Mouse (Mus musculus) thymus, adult 2 months (tissue): ENCODE results near the gene Cdv3. TPM values are rescaled to one million over a fixed set of nuclear protein-coding genes. Genes with fewer than 3 reads are reported as not detected.

Source experiments
- DNase-seq: peaks from one replicate; pipeline ENCODE4 v3.0.0; 2021
- H3K27ac ChIP-seq: fragments of 200-500 bp; 2 replicates; pipeline ENCODE4 v1.5.1; 2012; ENCODE audit warnings: low read length, control low read depth; ENCODE audit not compliant: control insufficient read depth, insufficient read depth
- H3K27me3 ChIP-seq: fragments of 200-500 bp; 2 replicates; pipeline ENCODE4 v1.6.1; 2012; ENCODE audit warnings: mild to moderate bottlenecking, low read length, moderate library complexity, mixed read lengths; ENCODE audit not compliant: control insufficient read depth, insufficient read depth
- H3K36me3 ChIP-seq: fragments of 200-500 bp; 2 replicates; pipeline ENCODE4 v1.6.1; 2012; ENCODE audit warnings: mild to moderate bottlenecking, low read length, moderate library complexity; ENCODE audit not compliant: control insufficient read depth, insufficient read depth
- H3K4me1 ChIP-seq: fragments of 200-500 bp; replicated peaks from 2 replicates; pipeline ENCODE4 v1.6.1; 2012; ENCODE audit warnings: low read length; ENCODE audit not compliant: control insufficient read depth, insufficient read depth
- H3K4me3 ChIP-seq: fragments of 200-500 bp; 2 replicates; pipeline ENCODE4 v1.5.1; 2012; ENCODE audit warnings: mild to moderate bottlenecking, low read length, control low read depth, moderate library complexity; ENCODE audit not compliant: control insufficient read depth, insufficient read depth
- CTCF ChIP-seq: fragments of 200-500 bp; IDR thresholded peaks from 2 replicates; pipeline ENCODE4 v1.5.1; 2012; ENCODE audit warnings: mild to moderate bottlenecking, control low read depth, low read length, moderate library complexity, borderline replicate concordance; ENCODE audit not compliant: control insufficient read depth, poor library complexity, insufficient read depth; ENCODE audit errors: extremely low read depth
- POLR2A ChIP-seq: fragments of 200-500 bp; IDR thresholded peaks from 2 replicates; pipeline ENCODE4 v1.6.1; 2012; ENCODE audit warnings: mild to moderate bottlenecking, low read length, control low read depth, moderate library complexity; ENCODE audit not compliant: control insufficient read depth, poor library complexity, insufficient read depth; ENCODE audit errors: extremely low read depth
- WGBS: fragments of 180-500 bp; shearing (Covaris S2); methylation state at CpG from one replicate; pipeline ENCODE4 v1.1.7; 2018; 5-methylcytosine and 5-hydroxymethylcytosine counted together
- polyA plus RNA-seq: library from polyadenylated mRNA; depleted of rRNA; stranded (reverse); fragments of >200 nt; gene quantifications from 2 replicates; pipeline ENCODE4 v1.2.3, GENCODE M21; 2012; rRNA removed

The Cdv3 gene
- polyA plus RNA-seq, 1 experiment: 74.9 TPM

DNA sequence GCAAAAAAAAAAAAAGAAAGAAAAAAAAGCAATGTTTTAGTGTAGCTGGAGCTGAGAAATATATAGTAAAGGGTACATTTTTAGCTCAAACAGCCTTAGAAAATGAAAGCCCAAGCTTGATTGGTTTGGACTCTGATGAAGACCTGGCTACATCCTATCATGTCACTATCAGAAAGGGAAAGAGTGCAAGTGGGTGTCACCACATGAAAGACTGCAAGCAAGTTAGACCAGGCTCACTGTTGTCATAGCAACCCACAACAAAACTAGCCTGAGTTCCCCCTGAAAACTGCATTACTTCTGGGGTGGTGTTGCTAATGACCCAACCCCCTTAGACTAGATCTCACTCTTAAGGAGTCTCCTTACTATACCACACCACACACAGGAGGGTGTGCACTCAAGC is 28.7 kb downstream of the Cdv3 start:
- DNase-seq: no peak
- peaks cover 75% of the 10 kb centered on the region for H3K36me3 ChIP-seq
- H3K4me3 ChIP-seq: no peak overlapping the region

GRCm38 (mm10) chr9:103332663-103333062 is 33.0 kb downstream of the Cdv3 start:
- TF ChIP-seq CTCF (no peak), POLR2A (no peak)
- no peaks in the 10 kb centered on the region for H3K27me3 ChIP-seq
- H3K4me3 ChIP-seq: no peak overlapping the region
- peaks cover 67% of the 10 kb centered on the region for H3K36me3 ChIP-seq
- no peak overlapping the region for H3K27ac ChIP-seq
- no peaks in the 10 kb centered on the region for H3K4me1 ChIP-seq
- 40% methylated on average over 6 of the region's 6 CpGs for WGBS
- DNase-seq: no peak

More for the DNA sequence above, 28.7 kb downstream of the Cdv3 start:
- Histone ChIP-seq H3K27me3 (no peaks in the 10 kb centered on the region), H3K27ac (no peak overlapping the region), H3K4me1 (no peaks in the 10 kb centered on the region)
- TF ChIP-seq POLR2A (no peak), CTCF (no peak)

DNA sequence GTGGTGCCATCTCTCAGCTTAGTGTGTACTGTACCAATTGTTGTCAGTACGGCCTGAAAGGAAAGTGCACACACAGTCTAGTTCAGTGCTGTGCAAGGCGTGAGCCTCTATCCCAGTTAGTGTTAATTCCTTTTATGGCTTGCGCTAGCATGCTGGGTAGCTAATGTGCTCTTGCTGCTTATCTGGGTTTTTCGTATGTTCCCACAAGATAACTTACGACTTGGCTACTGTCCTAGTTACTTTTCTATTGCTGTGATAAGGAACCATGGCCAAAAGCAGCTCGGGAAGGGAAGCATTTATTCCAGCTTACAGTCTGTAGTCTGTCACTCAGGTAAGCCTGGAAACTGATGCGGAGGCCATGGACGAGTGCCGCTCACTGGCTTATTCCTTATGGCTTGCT is 39.2 kb downstream of the Cdv3 start:
- DNase-seq: no peak
- Histone ChIP-seq H3K4me3 (no peak overlapping the region), H3K4me1 (no peaks in the 10 kb centered on the region), H3K36me3 (peaks cover 77% of the 10 kb centered on the region), H3K27ac (no peak overlapping the region), H3K27me3 (no peaks in the 10 kb centered on the region)
- 96% methylated on average over 9 of the region's 9 CpGs for WGBS
- TF ChIP-seq CTCF (no peak), POLR2A (no peak)

DNA sequence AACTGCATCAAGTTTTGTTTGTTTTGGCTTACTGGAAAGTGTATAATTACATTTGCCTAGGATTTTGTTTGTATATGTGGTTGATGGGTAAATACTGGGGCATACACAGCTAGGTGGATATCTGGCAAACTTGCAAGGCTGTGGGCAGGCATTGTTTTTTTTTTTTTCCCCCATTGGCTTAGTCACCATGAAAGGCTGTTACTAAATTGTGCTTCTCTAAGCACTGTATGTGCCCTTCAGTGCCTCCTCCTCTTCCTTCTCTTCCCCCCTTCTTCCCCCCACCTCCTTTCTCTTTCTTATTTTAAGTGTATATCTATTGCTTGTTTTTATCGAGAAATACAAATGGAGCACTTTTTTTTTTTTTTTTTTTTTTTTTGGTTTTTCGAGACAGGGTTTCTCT is 41.0 kb downstream of the Cdv3 start:
- WGBS: 90% methylated on average over 1 of the region's 2 CpGs
- no peak for DNase-seq
- peaks cover 86% of the 10 kb centered on the region for H3K36me3 ChIP-seq
- H3K4me1 ChIP-seq: no peaks in the 10 kb centered on the region
- H3K27me3 ChIP-seq: no peaks in the 10 kb centered on the region
- no peak overlapping the region for H3K27ac ChIP-seq
- no peak overlapping the region for H3K4me3 ChIP-seq
- TF ChIP-seq POLR2A (no peak), CTCF (no peak)

DNA sequence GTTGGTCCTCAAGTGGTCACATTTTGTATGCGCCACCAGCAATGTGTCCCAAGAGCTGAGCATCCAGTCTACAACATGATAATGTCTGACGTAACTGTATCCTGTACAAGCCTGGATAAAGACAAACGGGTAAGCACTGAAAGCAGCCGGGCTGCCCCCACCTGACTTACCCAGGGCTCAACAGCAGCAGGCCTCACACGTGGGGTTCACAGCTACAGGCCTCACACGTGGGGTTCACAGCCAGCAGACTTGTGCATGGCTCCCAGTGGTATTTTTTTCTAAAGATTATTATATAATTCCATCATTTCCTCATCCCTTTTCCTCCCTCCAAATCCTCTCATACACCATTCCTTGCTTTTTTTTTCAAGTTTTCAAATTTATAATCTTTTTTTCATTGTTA is 55.8 kb downstream of the Cdv3 start:
- H3K36me3 ChIP-seq: peaks cover 53% of the 10 kb centered on the region

GRCm38 (mm10) chr9:103305332-103306041 is 60.2 kb downstream of the Cdv3 start:
- no peak for DNase-seq
- H3K36me3 ChIP-seq: peaks cover 15% of the 10 kb centered on the region
- peak overlapping the region; percentile 97 for H3K4me3 ChIP-seq
- TF ChIP-seq CTCF: no peak
- no peak for TF ChIP-seq POLR2A
- H3K27me3 ChIP-seq: no peaks in the 10 kb centered on the region
- WGBS: under 1% methylated on average over 40 of the region's 40 CpGs
- peaks cover 4% of the 10 kb centered on the region for H3K4me1 ChIP-seq
- no peak overlapping the region for H3K27ac ChIP-seq

More for the DNA sequence above, 55.8 kb downstream of the Cdv3 start:
- Histone ChIP-seq H3K4me1 (peaks cover 4% of the 10 kb centered on the region), H3K27me3 (no peaks in the 10 kb centered on the region), H3K27ac (no peak overlapping the region), H3K4me3 (no peak overlapping the region)
- 95% methylated on average over 6 of the region's 6 CpGs for WGBS
- TF ChIP-seq POLR2A: no peak
- no peak for TF ChIP-seq CTCF
- DNase-seq: peak; percentile 15

DNA sequence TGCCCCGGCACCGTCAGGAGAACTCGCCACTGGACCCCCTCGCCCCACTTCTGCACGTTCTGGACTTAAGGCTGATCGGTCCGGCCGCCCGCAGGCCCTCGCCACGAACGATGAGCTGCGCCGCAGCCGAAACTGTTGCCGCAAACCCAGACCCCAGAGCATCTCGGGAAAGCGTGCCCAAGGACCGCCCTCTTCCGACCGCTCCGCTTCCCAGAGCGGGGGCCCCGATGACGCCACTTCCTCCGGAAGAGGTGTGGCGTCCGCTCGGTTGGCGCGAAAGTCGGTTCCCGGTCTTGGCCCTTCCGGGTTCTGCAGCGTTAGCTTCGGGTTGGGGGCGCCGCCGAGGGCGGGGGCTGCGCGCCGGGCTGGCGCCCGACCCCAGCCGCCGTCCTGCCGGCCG is 60.7 kb downstream of the Cdv3 start, which contains the start of the genes 1300017J02Rik and Topbp1:
TSS of gene 1300017J02Rik (minus strand) at position 156 of the 400 bp plus-strand sequence.
TSS of gene Topbp1 (plus strand) at position 289 of the 400 bp plus-strand sequence.
- 1% methylated on average over 49 of the region's 49 CpGs for WGBS

More for the DNA sequence above, 60.7 kb downstream of the Cdv3 start, which contains the start of the genes 1300017J02Rik and Topbp1:
- TF ChIP-seq CTCF (peak; percentile 61; the same call in 1 of the 2 replicates), POLR2A (peak; percentile 96)
- no peaks in the 10 kb centered on the region for H3K27me3 ChIP-seq
- peak within 1 kb of the TSS; percentile 44 for H3K27ac ChIP-seq
- DNase-seq: peak; percentile 94
- H3K4me1 ChIP-seq: peaks cover 4% of the 10 kb centered on the region
- peak within 1 kb of the TSS; percentile 97 for H3K4me3 ChIP-seq
- H3K36me3 ChIP-seq: peaks cover 14% of the 10 kb centered on the region

Other genes starting within 250 kb of the Cdv3 start
- 47.4 and 51.3 TPM in 2 replicates for gene Srprb, start 163.7 kb downstream of the Cdv3 start, polyA plus RNA-seq
- gene Gm20425, start 135.5 kb downstream of the Cdv3 start, polyA plus RNA-seq: not detected in 2 replicates
- 149 and 198 TPM in 2 replicates for gene Trf, start 135.4 kb downstream of the Cdv3 start, polyA plus RNA-seq
- 1.7 and 1.9 TPM in 2 replicates for gene 1300017J02Rik, start 60.8 kb downstream of the Cdv3 start, polyA plus RNA-seq
- gene Topbp1, start 60.6 kb downstream of the Cdv3 start, polyA plus RNA-seq: 41.5 and 52.1 TPM in 2 replicates
- gene Bfsp2, start 114.6 kb upstream of the Cdv3 start, polyA plus RNA-seq: 0.98 and 1.4 TPM in 2 replicates